Mouse (Mus musculus): ENCODE measurements at regions not wholly inside any gene's neighbourhood (a gene's known extent, or its start where the extent isn't known, plus 50 kb on each side); places are given as distances from the start of the nearest gene placed in this dataset.

DNA sequence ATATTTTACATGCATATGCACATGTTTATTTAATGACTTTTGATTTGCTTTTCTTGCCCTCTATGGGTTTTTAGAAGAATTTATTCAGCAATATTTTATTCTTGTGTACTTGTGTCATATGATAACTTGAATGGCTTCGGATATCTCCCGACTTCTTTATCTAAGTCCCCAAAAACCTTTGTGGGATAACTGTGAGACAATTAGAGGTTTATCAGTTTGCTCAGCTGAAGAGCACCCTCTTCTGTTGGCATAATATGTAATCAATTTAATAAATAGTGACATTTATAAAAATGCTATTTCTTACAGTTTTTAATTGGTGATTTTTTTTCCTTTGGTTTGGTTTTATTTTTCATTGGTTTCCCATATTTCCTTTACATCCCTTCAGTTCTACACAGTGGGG is 194.2 kb upstream of the Tent5a start:
- DNase-seq: no peak

DNA sequence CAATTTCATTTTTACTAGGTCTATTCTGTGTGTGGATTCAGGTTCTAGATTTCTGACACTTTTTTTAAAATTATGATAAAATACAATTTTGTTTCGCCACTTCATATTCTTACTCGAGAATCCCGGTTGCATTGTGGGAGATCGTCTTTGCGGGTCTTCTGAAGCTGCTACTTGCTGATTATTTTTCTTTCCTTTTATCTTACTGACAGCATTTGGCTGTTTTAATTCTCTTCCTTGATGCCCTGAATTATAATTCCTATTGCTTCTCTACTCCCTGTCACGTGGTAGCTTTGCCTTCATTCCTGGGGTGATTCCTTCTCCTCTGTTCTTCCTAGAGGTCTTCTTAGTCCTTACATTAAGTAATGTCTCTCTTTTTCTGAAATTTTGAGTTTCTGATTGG is 193.8 kb upstream of the Tent5a start:
- DNase-seq: no peak

DNA sequence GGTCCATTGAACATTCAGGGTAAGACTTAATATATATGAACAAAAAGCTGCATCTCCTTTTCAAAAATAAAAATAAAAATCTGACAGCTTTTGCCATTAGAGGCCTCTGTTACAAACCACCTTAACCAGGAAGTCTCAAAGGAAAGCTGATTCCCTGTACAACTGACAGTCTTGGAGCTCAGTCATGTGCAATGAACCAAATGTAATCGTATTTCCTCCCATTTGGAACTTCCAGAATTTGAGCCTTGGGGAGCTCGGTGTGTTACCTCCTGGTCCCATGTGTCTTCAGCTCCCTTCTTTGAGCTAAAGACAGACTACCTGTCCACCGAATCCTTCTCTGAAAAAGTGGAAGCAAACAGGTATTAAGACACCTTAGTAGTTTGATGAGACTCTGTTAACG is 171.9 kb upstream of the Tent5a start:
- DNase-seq: no peak

- no peak for DNase-seq
Measured at GRCm38 (mm10) chr9:85497348-85497747, 170.2 kb upstream of the Tent5a start.

- no peak for DNase-seq
Measured at GRCm38 (mm10) chr9:85496506-85497239, 169.5 kb upstream of the Tent5a start.

DNA sequence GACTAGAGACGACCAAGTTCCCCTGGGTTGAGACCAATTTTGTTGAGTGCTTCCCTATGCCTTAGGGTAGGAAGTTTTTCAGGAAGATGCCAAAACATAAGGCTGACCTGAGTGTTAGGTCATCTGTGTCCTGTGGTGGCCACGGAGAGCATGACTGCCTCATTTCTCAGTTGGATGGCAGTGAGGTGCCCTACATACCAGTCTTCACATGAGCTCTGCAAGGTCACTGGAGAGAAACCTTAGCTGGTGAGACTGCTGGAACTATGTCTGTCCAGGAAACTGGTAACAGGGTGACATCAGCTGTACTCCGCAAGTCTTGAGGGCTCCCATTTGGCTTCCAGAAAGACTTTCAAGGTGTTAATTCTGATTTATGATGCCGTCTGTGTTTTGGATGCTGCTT is 167.9 kb upstream of the Tent5a start:
- no peak for DNase-seq

GRCm38 (mm10) chr9:85493760-85494159 is 166.6 kb upstream of the Tent5a start:
- DNase-seq: no peak

DNA sequence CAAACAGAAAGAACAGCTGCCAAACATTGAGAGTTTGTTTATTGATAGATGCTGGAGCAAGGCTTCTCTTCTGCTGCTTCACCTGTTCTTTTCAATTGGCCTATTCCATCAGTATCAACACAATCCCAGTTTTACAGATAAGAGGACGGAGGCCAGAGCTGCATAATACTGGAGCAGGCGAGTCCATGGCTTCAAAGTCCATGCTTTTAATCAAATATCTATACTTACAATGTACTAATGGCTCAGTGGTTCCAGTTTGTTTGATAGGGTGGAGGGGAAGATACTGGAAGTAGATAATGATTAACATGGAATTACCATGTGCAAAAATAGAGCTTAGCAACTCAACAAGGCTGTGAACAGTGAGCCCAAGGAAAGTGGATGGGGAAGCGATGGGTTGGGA is 163.2 kb upstream of the Tent5a start:
- DNase-seq: no peak

DNA sequence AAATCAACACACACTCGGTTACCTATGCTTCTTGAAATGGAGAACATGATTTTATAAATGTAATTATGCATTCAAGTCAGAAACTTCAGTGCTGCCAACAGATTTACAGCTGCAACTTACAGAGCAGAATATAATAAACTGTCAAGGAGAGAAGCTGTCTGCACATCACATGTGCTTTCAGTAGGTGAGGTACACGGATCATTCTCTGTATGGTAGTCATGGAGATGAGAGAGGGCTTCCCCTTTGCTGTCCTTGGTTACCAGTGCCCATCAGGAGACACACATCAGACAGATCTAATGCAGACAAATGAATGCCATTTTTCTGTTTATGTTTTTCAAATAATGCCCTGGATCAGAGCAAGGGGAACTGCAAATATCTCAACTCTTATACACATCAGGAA is 160.8 kb upstream of the Tent5a start:
- DNase-seq: no peak

DNA sequence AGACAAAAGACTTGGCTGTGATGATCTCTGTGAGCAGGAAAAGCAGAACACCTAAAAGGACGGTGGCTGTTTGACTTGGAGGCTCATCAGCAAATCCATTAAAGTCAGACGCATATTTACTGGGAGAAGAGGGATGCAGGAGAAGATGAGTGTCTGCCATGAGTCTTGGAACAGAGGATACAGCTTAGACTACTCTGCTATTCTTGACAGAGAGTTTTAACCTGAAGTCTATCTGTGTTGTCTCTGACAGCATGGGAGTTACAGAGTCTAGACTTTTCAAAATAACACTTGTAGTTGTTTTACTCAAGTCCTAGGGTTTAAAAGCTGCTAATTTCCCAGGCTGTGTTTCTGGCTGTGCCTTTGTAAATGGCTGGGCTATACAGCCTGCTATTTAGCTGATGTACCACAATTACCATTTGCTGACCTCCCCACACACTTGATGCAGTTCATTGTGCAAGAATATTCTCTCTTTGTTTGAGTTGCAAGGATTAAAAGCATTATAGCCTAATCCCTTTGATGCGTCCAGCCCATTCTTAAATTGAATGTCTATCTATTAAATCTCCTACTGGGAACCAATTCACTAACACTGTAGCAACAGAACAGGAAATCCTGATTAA is 160.0 kb upstream of the Tent5a start:
- DNase-seq: no peak

GRCm38 (mm10) chr9:85485749-85486148 is 158.6 kb upstream of the Tent5a start:
- DNase-seq: no peak

- no peak for DNase-seq
Measured at GRCm38 (mm10) chr9:85483248-85483647, 156.1 kb upstream of the Tent5a start.

DNA sequence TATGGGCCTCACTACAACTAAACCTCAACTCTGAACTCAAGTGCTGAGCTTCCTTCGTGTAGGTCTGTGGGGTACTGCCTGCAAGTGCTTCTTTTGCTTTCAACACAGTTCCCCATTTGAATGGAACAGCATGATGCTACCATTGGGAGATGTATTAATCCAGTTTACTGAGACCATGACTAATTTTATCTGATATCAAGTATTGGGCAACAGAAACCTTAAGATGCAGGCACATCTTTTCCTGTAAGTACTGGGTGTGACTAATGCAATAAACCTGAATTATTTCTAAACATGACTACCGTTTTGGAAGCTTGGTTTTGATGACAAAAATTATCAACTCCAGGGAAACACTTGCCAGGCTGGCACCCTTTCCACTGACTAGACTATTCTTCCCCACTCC is 153.4 kb upstream of the Tent5a start:
- no peak for DNase-seq

DNA sequence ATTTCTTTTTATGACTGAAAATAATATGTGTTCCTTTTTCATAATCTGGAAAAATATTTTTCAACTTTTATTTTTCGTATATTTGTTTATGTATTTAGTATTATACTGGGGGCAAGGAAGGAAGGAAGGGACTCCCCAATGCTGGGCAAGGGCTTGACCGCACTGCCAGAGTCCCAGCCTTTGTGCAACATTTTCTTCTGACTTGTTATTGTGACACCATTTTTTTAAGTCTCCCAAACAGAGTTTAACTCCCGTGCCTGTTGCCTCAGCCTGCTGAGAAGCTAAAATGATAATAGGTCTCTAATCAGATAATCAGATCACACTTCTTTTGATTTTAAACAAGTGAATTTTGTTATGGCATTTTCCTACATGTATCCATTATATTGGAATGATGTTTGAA is 148.1 kb upstream of the Tent5a start:
- DNase-seq: no peak

DNA sequence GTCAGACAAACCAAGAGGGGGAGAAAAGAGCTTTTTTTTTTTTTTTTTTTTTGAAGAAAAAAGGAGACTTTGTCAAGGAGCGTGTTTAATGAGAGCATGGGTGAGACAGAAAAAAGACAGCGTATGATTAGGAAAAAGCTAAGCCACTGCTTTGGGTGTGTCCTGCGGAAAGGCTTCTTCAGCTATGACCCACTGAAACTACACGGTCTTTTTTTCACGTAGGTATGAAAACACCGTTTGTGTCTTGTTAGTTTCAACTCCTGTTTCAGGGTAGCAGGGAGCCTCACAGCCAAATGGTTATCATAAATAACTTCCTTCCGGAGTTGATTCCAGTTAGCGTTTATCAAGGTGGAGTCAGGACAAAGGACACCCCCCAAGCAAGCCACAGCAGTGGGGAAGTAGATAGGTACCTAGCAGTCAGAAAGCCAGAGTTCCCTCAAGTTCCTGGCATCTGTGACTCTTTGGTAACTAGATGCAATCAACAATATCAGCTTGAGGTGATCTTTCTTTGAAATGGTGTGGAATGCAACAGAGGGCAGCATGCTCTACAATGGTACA is 143.2 kb upstream of the Tent5a start:
- no peak for DNase-seq

- DNase-seq: no peak
Measured at GRCm38 (mm10) chr9:85469288-85469687, 142.1 kb upstream of the Tent5a start.

DNA sequence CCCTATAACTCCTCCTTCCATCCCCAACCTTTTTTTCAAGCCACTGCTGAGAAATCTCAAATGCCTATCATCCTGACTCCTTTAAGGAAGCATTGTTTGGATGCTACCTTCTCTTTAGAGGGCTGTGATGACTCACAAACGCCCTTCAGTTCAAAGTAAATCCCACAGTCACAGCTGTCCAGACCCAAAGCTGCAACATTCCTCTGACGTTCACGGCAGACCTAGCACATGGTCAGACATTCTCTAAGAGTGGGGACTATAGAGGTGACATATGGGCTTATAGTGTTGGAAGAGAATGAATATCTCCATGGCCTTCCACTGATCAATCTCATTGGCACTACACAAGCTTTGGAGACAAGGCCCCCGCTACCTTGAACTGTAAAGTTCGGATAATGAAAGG is 139.5 kb upstream of the Tent5a start:
- no peak for DNase-seq

DNA sequence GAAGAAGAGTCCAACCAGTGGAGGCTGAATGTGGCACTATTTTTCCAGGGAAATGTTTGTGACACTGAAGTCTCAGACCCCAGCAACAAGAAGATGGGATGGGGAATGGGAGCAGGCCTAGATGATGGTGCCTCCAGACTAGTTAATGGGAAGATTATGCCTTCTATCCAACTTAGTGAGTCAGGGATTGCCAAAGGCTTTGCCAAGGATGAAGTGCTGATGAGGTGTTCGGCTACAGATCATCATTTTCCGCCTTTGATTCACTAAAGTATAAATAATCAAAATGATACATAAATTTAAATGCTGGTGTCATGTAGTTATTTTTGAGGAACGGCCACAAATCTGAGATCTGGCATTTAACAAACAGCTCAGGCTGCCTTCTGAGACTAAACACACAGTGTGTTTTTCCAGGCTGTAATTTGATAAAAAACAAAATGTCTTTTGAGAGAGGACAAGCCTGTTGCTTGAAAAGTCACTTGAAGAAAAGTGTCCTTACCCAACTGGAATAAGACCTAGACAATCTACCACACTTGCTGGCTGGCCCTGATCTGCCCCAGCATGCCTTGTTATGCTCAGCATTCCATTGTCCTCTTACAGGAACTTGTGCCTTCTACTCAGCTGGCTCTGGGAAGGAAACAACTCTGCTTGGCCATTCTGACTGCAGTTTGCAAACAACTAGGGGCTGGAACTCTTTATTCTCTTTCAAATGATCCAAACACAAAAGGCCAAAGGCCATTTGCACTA is 132.1 kb upstream of the Tent5a start:
- no peak for DNase-seq

- DNase-seq: no peak
Measured at GRCm38 (mm10) chr9:85458356-85458755, 131.2 kb upstream of the Tent5a start.

DNA sequence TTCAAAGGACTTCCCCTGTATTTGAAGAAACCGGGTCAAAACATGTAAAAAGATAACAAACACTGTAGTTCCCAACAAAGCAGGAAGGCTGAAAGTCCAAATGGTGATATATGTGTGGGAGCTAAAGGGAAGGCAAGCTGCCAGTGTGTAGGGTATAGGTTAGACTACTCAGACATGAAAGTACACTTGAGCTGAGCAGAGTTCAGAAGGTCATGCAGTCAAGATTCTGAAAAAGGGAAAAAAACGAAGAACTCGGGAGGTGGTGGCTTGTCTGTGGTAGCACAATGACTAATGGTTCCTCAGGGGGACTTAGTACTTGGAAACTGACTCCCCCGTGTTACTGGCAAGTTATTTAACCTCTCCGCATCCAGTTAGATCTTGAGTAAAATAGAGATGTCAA is 130.3 kb upstream of the Tent5a start:
- no peak for DNase-seq

- no peak for DNase-seq
Measured at GRCm38 (mm10) chr9:85455382-85455781, 128.2 kb upstream of the Tent5a start.

- peak; percentile 34 to 57 for DNase-seq
Measured at GRCm38 (mm10) chr9:85452196-85452857, 125.2 kb upstream of the Tent5a start.

GRCm38 (mm10) chr9:85451349-85451748 is 124.2 kb upstream of the Tent5a start:
- no peak for DNase-seq
